30 mouse cellular contexts compared by ENCODE assay signal in genomic region chr15:9526412-9526811, GRCm38 (mm10). TPM values are rescaled to one million over a fixed set of nuclear protein-coding genes. Genes with fewer than 3 reads are reported as not detected.
DNase-seq lines count a peak whose midpoint lies in the region; ATAC-seq lines count a peak whose summit lies in the region.
"Had no signal": no experiment of that assay in that cellular context is flagged by ENCODE, and none has a peak within 500 bp of the region (broad histone marks: within the 10 kb centered on the region; RNA-seq: fewer than 3 reads in every experiment).

No protein-coding gene starts in this region.

- no peaks in the 10 kb centered on the region for H3K27me3 ChIP-seq in embryonic facial prominence, embryonic 10.5 days (replicated peaks; ENCODE audit: low read depth, poor library complexity, severe bottlenecking)
- H3K27me3 ChIP-seq: CH12.LX; embryonic facial prominence, embryonic 12.5 days; embryonic facial prominence, embryonic 15.5 days; heart, embryonic 12.5 days; heart, embryonic 15.5 days; intestine, embryonic 15.5 days had no signal

- no peaks in the 10 kb centered on the region for H3K9me3 ChIP-seq in embryonic facial prominence, embryonic 10.5 days
- H3K9me3 ChIP-seq: embryonic facial prominence, embryonic 12.5 days; embryonic facial prominence, embryonic 15.5 days; G1E; heart, embryonic 12.5 days; heart, embryonic 15.5 days; intestine, embryonic 15.5 days had no signal

- H3K79me2 ChIP-seq in macrophage (ENCODE audit: inconsistent target), result peaks cover 68% of the 10 kb centered on the region

- no peaks in the 10 kb centered on the region for H3K36me3 ChIP-seq in macrophage (ENCODE audit: inconsistent target)
- H3K36me3 ChIP-seq in embryonic facial prominence, embryonic 10.5 days (replicated peaks), result no peaks in the 10 kb centered on the region
- H3K36me3 ChIP-seq: embryonic facial prominence, embryonic 12.5 days; embryonic facial prominence, embryonic 15.5 days; G1E; heart, embryonic 12.5 days; heart, embryonic 15.5 days; intestine, embryonic 15.5 days had no signal

- no peak overlapping the region for H3K4me3 ChIP-seq in macrophage (ENCODE audit: inconsistent target)
- no peak overlapping the region for H3K4me3 ChIP-seq in embryonic facial prominence, embryonic 10.5 days
- H3K4me3 ChIP-seq: embryonic facial prominence, embryonic 12.5 days; embryonic facial prominence, embryonic 15.5 days; heart, embryonic 12.5 days; heart, embryonic 15.5 days; intestine, embryonic 15.5 days had no signal

- peak overlapping the region; percentile 90 for H3K27ac ChIP-seq in macrophage
- no peak overlapping the region for H3K27ac ChIP-seq in embryonic facial prominence, embryonic 10.5 days (replicated peaks)
- H3K27ac ChIP-seq: embryonic facial prominence, embryonic 12.5 days; embryonic facial prominence, embryonic 15.5 days; heart, embryonic 15.5 days; hindbrain, embryonic 14.5 days; hindbrain, postnatal 0 days; intestine, embryonic 15.5 days had no signal

- peak; percentile 30 for ATAC-seq in activated CD4-positive, CD25-positive, alpha-beta regulatory T cell, adult 4 months
- ATAC-seq: forebrain, embryonic 14.5 days; forebrain, postnatal 0 days; hindbrain, postnatal 0 days; intestine, embryonic 15.5 days; Patski had no signal

- no peaks in the 10 kb centered on the region for H3K4me1 ChIP-seq in embryonic facial prominence, embryonic 10.5 days
- H3K4me1 ChIP-seq: embryonic facial prominence, embryonic 12.5 days; embryonic facial prominence, embryonic 15.5 days; intestine, embryonic 15.5 days had no signal

- intact Hi-C loops in heart, postnatal 10 days (cut with DNase I), result no loop called here

- DNase-seq in CD4-positive, CD25-positive, alpha-beta regulatory T cell, adult 2 months (ENCODE audit: low read depth, low spot score), result peak; percentile 49
- no peak for DNase-seq in heart, postnatal 10 days
- no peak for DNase-seq in embryonic facial prominence, embryonic 10.5 days (ENCODE audit: low spot score)
- no peak for DNase-seq in retina, embryonic 14.5 days (ENCODE audit: low spot score)
- DNase-seq in frontal cortex, postnatal 25 days (ENCODE audit: low spot score in 2 of 2), result no peak
- DNase-seq: adrenal gland, postnatal 10 days; adrenal gland, postnatal 36 days; B cell, adult 2 months; cerebellum, adult 18-20 months; cerebellum, adult 9-10 months; cerebellum, postnatal 14 days; forebrain, postnatal 0 days; gastrocnemius, postnatal 25 days; heart, adult 18-20 months; heart, postnatal 14 days; heart, postnatal 4 days had no signal

RNA-seq across cellular contexts. Expression of gene Il7r, which starts 3.6 kb away (rescaled TPM):
- 100 to 1,000 TPM; 118 to 316 TPM for polyA plus RNA-seq in activated CD4-positive, CD25-positive, alpha-beta regulatory T cell, adult 4 months (2017; shearing (Covaris generic))
- total RNA-seq in macrophage (2018; cell fraction: chromatin; rRNA removed), result 100 to 1,000 TPM in 10 of 26 experiments, 10 to 100 TPM in 15, 1 to 10 TPM in 1; 8.1 to 227 (median 45.6) TPM
- 100 to 1,000 TPM in 9 of 26 experiments, 10 to 100 TPM in 14, 1 to 10 TPM in 3; 8.7 to 154 (median 56.6) TPM for total RNA-seq in macrophage (2018; cell fraction: cytosol; rRNA removed)
- total RNA-seq in macrophage (2018; cell fraction: nucleus; rRNA removed), result 100 to 1,000 TPM in 11 of 26 experiments, 10 to 100 TPM in 15; 17.0 to 211 (median 48.1) TPM
- polyA plus RNA-seq in macrophage (2018), result 63.7 to 256 TPM (median 96.3 TPM) in 3 replicates
- total RNA-seq in heart, postnatal 10 days (2021), result 1 to 10 TPM in 1 of 2 experiments, under 1 TPM in 1; 0.35 to 2.0 TPM
- polyA plus RNA-seq in embryonic facial prominence, embryonic 10.5 days (2016; fragmentation: Nextera tagmentation; extraction: Ambion mirVana), result not detected in 2 replicates
- total RNA-seq: hindbrain, postnatal 0 days had no signal
- polyA plus RNA-seq: forebrain, embryonic 11.5 days; forebrain, postnatal 0 days; G1E; hindbrain, embryonic 14.5 days; Patski had no signal

Comparison
In these comparisons a context has a peak if more than half of its experiments do, and no peak if none do; other contexts are left out.
1. RNA of gene Il7r, which starts 3.6 kb away (polyA plus RNA-seq): 118 to 316 TPM in activated CD4-positive, CD25-positive, alpha-beta regulatory T cell, adult 4 months and 63.7 to 256 TPM in macrophage; not detected in embryonic facial prominence, embryonic 10.5 days; every median in the first group is over 10 times any median in the second.